Mouse (Mus musculus) kidney, adult 18-20 months (tissue): ENCODE data around the gene Ifitm10.
"Not testable (repeated sequence)": the region's sequence is repeated elsewhere in the genome, so short reads cannot be mapped to it uniquely, and the experiment has no call there.

Experiments used
- DNase-seq: peaks from one replicate; pipeline ENCODE4 v3.0.0; 2021

Gene Ifitm10

DNA sequence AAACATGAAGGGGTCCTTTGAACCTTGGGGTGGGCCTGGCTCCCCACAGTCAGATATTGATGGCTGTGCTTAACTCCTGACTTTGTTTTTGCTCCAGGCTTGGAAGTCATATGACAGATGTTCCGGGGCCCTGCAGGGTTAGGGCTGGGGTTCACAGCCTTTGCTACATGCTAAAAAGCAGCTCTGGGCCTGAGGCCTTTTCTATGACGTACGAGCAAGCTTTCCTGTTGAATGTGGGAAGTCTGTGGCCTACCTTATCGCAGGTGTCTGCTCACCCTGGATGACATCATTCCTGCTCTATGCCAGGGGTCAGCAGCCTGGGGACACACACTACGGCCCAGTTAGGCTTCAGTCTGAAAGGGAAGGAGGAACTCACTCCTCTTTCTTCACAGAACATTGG lies 56.3 kb downstream of the Ifitm10 start:
- DNase-seq: no peak

DNA sequence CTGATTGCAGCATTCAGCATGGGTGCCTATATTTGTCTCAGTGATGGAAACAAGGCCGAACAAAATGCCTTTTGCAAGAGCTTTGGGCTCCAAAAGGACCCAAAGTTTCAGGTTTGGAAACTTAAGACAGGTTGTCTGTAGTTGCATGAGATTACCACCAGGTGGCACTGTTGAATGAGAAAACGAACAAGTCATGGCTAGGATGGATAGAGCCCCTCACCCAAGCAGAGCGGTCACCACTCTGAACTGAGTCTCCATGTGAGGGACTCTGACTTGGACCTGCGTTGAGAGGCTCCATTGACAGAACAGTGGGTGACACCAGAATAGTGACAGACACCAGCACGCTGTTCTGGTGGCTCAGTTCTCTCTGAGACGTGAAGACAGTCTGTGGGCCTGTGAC lies 57.0 kb downstream of the Ifitm10 start:
- DNase-seq: peak; percentile 34

DNA sequence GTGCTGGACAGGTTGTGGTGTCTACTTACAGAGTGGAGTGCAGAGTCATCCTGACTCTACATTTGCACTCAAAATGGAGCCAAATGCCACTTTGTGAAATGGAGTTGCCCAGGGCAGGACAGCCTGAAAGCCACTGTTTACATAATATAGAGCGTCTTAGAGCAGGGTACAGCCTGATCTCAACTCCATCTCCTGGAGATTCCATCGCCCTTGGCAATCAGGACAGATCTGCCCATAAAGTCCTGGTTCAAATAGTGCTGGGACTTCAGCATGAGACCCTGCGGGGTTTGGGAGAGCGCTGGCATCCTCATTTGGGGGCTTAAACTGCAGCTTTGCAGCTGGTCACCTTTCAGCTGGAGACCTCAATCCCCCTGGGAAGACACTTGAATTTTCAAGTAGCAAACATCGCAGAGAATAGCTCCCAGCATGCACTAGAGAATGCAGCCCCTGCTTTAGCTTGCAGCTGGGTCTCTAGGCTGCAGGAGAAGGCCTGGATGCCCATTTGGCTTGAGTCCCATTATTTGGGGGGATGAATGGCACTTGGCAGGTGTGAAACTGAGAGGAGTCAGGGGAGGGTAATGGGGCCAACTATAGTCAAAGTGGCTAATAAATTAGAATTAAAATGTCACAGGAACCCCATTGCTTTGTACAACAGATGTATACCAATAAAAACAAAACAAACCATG lies 58.8 kb downstream of the Ifitm10 start:
- no peak for DNase-seq

DNA sequence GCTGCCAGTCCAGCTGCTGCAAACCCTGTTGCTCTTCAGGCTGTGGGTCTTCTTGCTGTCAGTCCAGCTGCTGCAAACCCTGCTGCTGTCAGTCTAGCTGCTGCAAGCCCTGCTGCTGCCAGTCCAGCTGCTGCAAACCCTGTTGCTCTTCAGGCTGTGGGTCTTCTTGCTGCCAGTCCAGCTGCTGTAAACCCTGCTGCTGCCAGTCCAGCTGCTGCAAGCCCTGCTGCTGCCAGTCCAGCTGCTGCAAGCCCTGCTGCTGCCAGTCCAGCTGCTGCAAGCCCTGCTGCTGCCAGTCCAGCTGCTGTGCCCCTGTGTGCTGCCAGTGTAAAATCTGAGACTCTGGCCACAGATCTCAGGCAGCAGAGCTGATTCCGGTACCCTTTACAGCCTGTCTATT lies 69.6 kb downstream of the Ifitm10 start:
- DNase-seq: not testable (repeated sequence)

DNA sequence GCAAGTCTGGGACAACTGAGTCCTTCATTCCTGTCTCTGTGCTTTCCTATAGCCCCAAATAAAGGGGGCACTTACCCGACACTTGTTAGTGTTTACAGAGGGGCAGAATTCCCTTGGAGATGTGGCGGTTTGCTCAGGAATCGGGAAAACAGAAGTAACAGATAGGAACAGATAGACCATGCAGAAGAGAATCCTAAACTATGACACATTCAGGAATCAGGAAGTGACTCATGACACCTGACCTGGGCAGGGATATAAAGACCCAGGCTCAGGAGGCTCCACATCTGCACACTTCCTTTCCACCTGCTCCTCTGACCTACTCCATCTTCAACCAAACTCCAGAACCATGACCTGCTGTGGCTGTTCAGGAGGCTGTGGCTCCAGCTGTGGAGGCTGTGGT lies 70.3 kb downstream of the Ifitm10 start, which contains the start of gene Krtap5-4:
Gene Krtap5-4, plus strand, starts transcription at position 301 of the 400 bp plus-strand sequence.
- DNase-seq: no peak

DNA sequence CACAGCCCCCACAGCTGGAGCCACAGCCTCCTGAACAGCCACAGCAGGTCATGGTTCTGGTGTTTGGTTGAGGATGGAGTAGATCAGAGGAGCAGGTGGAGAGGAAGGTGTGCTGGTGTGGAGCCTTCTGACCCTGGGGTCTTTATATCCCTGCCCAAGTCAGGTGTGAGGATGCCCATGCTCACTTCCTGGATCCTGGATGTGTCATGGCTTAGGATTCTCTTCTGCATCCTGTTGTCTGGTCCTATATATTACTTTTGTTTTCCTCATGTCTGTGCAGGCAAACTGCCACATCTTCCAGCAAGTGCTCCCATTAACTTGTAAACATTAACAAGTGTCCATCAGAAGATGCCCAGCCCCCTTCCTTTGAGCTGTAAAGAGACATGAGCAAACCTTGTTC lies 76.5 kb downstream of the Ifitm10 start, which contains the start of gene Krtap5-1:
Gene Krtap5-1, minus strand, starts transcription at position 101 of the 400 bp plus-strand sequence.
- not testable (repeated sequence) for DNase-seq

DNA sequence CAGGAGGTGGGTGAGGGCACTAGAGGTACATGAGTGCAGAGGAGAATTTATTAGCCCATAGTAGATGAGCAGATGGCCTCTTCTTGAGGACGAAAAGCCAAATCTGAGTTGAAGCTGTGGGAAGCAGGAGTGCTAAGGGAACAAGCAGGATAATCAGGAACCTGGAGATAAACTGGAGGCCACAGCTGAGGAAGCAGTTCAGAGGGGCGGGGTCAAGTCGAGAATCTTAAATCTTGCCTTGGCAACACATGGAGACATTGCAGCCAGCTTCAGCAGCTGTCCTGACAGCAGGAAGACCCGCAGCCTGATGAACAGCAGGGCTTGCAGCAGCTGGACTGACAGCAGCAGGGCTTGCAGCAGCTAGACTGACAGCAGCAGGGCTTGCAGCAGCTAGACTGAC lies 77.4 kb downstream of the Ifitm10 start:
- not testable (repeated sequence) for DNase-seq

DNA sequence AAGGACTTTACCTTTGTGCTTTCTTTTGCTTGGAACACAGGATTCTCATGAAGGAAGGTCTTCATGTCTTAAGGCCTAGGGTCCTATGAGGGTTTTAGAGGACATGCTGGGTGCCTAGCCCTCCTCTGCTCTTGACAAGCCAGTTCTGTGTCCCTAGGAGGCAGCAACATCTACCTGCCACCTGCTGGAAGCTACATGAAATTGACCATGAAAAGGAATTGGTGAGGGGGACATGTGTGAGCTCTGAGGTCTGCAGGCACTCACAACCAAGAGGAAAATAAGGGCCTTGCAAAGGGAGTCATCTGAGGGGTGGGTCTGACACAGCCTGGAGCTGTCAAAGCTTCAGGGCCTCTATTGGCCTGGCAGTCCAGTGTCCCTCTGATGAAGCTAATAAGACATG lies 78.1 kb downstream of the Ifitm10 start:
- no peak for DNase-seq

DNA sequence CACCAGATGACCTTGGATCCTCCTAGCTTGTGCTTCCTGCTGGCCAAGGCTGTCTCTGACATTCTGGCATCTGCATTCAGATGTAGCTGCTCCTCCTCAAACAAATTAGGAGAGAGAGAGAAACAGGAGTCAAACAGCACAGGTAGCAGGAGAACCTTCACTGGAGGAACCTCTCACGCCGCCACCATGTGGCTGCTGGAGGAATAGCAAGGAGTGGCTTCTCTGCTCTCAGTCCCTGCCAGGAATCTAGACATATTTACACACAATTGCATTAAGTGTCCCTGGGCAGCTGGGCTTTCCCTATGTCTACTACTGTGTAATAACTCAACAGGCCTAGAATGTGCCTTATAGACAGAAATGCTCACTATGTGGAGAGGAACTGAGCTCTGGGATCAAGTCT lies 79.7 kb downstream of the Ifitm10 start:
- peak; percentile 38 for DNase-seq

DNA sequence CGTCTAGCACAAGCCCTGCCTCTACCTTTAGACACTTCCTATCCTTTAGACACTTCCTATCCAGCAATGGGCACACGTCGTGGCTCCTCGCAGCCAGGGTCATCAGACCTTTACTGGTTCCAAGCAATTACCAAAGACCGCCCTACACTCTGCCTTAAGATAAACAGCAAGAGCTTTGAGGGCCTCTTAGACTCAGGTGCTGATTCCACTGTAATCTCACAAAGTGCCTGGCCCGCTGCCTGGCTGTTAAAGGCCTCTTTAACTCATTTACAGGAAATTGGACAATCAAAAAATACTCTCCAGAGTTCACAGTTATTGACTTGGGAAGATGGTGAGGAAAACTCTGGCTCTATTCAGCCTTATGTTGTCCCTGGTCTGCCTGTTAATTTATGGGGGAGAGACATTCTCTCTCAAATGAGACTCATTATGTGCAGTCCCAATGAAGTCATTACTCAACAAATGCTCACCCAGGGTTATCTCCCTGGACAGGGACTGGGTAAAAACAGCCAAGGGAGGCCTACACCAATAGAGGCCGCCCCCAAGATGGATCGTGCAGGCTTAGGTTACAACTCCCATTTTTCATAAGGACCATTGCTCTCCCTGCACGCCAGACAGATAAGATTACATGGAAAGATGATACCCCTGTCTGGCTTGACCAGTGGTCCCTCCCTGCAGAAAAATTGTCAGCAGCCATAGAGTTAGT lies 87.5 kb downstream of the Ifitm10 start:
- DNase-seq: not testable (repeated sequence)

DNA sequence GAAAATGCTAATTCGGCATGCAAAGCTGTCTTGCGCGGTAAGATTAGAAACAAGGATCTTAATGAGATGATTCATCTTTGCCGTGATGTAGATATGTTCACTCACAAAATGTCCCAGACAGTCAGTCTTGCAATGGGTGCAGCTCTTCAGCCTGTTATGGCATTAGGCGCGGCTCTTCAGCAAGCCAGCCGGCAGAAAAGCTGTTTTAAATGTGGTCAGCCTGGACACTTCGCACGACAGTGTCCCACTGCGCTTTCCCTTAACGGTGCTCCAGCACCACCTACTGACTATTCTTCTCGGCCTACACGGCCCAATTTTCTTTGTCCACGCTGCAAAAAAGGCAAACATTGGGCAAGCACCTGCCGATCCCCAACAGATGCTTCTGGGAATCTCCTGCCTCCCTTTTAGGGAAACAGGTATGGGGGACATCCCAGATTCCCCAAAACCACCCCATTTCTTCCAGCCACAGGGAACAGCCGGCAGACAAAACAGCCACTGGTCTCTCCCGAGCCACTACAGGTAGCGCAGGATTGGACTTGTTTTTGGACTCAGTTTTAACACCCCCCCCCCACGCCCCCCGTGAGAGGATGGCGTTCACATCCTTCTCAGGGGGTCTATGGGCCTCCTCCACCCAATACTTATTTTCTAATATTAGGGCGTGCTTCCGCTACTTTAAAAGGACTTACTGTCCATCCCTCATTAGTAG lies 88.3 kb downstream of the Ifitm10 start:
- DNase-seq: peak; percentile 40

DNA sequence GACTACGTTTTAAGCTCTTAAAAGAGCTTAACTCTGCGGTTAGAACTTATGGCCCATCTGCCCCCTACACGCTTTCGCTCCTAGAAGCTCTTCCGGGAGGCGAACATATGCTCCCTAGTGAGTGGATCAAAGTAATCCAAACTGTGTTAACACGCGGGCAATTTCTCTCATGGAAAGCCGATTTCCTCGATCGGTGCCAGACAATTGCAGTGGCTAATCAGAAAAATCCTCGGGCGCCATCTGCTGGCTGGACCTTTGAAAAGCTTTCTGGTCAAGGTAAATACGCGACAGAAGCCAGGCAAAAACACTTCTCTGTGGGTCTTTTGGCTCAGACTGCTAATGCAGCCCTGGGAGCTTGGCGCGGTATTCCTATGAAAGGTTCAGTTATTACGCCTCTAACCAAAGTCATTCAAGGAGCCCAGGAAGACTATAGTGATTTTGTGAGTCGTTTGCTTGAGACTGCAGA lies 88.9 kb downstream of the Ifitm10 start:
- peak; percentile 92 for DNase-seq

DNA sequence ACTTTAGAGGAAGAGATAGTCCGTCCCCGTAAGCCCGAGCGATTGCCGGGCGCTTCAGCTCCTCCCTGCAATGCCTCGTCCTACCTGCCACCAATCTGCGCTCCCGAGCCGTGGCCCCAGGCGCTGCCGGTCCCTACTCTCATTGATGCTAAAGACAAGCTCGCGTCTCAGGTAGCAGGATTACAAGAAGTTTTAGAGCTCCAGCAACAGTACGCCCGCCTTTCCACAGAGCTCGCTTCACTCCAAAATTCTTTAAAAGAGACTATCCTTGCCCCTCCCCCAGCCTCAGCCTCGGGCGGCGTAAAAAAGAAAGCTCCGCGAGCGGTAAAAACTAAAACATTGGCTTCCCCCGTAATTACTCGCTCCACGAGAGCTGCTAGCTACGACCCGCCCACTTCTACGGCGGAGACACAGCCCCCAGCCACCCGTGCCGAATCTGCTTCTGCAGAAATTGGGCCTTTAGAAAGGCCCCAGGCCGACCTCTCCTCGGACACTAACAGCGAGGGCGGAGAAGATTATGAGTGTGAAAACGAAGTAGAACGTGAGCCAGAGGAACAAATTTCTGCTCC lies 89.4 kb downstream of the Ifitm10 start:
- peak; percentile 65 for DNase-seq

DNA sequence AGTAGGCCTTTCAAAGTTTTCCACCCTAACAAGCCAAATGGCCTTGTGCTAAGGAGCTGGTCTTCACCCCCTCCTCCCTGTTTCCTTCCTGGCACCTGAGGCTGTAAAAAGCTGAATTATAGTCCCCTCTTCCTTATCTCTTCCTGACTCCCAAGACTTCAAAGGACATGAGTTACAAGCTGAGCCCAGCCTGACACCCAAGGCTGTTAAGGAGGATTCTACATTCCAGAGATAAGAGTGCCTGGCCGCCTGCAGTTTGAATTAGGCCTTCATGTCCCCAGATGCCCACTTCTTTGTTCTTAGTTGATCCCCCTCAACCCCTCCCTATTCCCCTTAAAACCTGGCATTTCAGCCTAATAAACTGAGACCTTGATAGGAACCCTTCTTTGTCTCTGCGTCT lies 90.7 kb downstream of the Ifitm10 start:
- not testable (repeated sequence) for DNase-seq

DNA sequence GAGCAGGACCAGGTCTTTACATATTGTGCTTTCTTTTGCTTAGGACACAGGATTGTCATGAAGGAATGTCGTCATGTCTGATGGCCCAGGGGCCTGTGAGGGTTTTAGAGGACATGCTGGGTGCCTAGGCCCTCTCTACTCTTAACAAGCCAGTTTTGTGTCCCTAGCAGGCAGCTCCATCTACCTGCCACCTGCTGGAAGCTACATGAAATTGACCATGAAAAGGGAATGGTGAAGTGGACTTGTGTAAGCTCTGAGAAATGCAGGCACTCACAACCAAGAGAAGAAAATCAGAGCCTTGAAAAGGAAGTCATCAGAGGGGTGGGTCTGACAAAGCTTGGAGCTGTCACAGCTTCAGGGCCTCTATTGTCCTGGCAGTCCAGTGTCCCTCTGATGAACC lies 94.3 kb downstream of the Ifitm10 start:
- not testable (repeated sequence) for DNase-seq

DNA sequence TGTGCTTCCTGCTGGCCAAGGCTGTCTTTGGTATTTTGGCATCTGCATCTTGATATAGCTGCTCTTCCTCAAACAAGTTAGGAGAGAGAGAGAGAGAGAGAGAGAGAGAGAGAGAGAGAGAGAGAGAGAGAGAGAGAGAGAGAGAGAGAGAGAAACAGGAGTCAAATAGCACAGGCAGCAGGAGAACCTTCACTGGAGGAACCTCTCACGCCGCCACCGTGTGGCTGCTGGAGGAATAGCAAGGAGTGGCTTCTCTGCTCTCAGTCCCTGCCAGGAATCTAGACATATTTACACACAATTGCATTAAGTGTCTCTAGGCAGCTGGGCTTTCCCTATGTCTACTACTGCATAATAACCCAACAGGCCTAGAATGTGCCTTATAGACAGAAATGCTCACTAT lies 95.4 kb downstream of the Ifitm10 start:
- peak; percentile 71 for DNase-seq
